ENCODE assay signal across 25 mouse cellular contexts in genomic region chr6:34124401-34124800, GRCm38 (mm10). TPM values are rescaled to one million over a fixed set of nuclear protein-coding genes. Genes with fewer than 3 reads are reported as not detected.
DNase-seq lines count a peak whose midpoint lies in the region; TF ChIP-seq lines count a peak whose summit lies in the region.
"Had no signal": no experiment of that assay in that cellular context is flagged by ENCODE, and none has a peak within 500 bp of the region (broad histone marks: within the 10 kb centered on the region; RNA-seq: fewer than 3 reads in every experiment).

No protein-coding gene starts in this region.

- WGBS in heart, adult 2 months, result 77% methylated on average over 2 of the region's 2 CpGs
- 6% methylated on average over 2 of the region's 2 CpGs for WGBS in thymus, adult 2 months

- H3K4me1 ChIP-seq in heart, adult 2 months (ENCODE audit: control insufficient read depth, insufficient read depth, low read length), result no peaks in the 10 kb centered on the region
- peaks cover 18% of the 10 kb centered on the region for H3K4me1 ChIP-seq in thymus, adult 2 months (replicated peaks; ENCODE audit: control insufficient read depth, insufficient read depth, low read length)
- H3K4me1 ChIP-seq: embryonic facial prominence, embryonic 10.5 days; forebrain, embryonic 12.5 days; forebrain, embryonic 15.5 days; hindbrain, embryonic 10.5 days; hindbrain, embryonic 13.5 days had no signal

- no peak overlapping the region for H3K27ac ChIP-seq in heart, adult 2 months
- peak overlapping the region; percentile 85 for H3K27ac ChIP-seq in thymus, adult 2 months (ENCODE audit: control insufficient read depth, insufficient read depth, low read length)
- H3K27ac ChIP-seq: embryonic facial prominence, embryonic 10.5 days; embryonic facial prominence, embryonic 13.5 days; forebrain, embryonic 12.5 days; forebrain, embryonic 15.5 days; heart, embryonic 15.5 days; hindbrain, embryonic 10.5 days; hindbrain, embryonic 13.5 days had no signal

- no peaks in the 10 kb centered on the region for H3K36me3 ChIP-seq in heart, adult 2 months (ENCODE audit: control insufficient read depth, insufficient read depth, low read length)
- no peaks in the 10 kb centered on the region for H3K36me3 ChIP-seq in thymus, adult 2 months (ENCODE audit: control insufficient read depth, insufficient read depth, low read length)
- H3K36me3 ChIP-seq: embryonic facial prominence, embryonic 10.5 days; embryonic facial prominence, embryonic 13.5 days; forebrain, embryonic 12.5 days; forebrain, embryonic 15.5 days; heart, embryonic 12.5 days; heart, embryonic 15.5 days; hindbrain, embryonic 10.5 days; hindbrain, embryonic 13.5 days had no signal

- H3K27me3 ChIP-seq in heart, adult 2 months (ENCODE audit: control insufficient read depth, insufficient read depth, low read length), result no peaks in the 10 kb centered on the region
- H3K27me3 ChIP-seq in thymus, adult 2 months (ENCODE audit: control insufficient read depth, insufficient read depth, low read length), result no peaks in the 10 kb centered on the region
- H3K27me3 ChIP-seq: embryonic facial prominence, embryonic 13.5 days; forebrain, embryonic 12.5 days; forebrain, embryonic 15.5 days; heart, embryonic 12.5 days; heart, embryonic 15.5 days; hindbrain, embryonic 13.5 days had no signal

- TF ChIP-seq POLR2A in heart, adult 2 months (IDR thresholded peaks at IDR 0.05; ENCODE audit: insufficient read depth, low read depth, low read length), result no peak
- TF ChIP-seq POLR2A in thymus, adult 2 months (IDR thresholded peaks at IDR 0.05; ENCODE audit: control insufficient read depth, extremely low read depth, insufficient read depth, low read length, poor library complexity), result no peak

- TF ChIP-seq EP300 in heart, adult 2 months (IDR thresholded peaks at IDR 0.05; ENCODE audit: insufficient read depth, low read depth, low read length), result no peak

- intact Hi-C loops in heart, adult 2 months (cut with DNase I), result no loop called here

- H3K4me3 ChIP-seq in heart, adult 2 months, result no peak overlapping the region
- H3K4me3 ChIP-seq in thymus, adult 2 months (ENCODE audit: control insufficient read depth, insufficient read depth, low read length), result peak overlapping the region; percentile 14; the same call in 1 of the 2 replicates
- H3K4me3 ChIP-seq: embryonic facial prominence, embryonic 10.5 days; embryonic facial prominence, embryonic 13.5 days; erythroblast, embryonic 14.5 days; forebrain, embryonic 12.5 days; forebrain, embryonic 15.5 days; heart, embryonic 12.5 days; heart, embryonic 15.5 days; hindbrain, embryonic 10.5 days; hindbrain, embryonic 13.5 days had no signal

- no peak for TF ChIP-seq CTCF in heart, adult 2 months (IDR thresholded peaks at IDR 0.05)
- TF ChIP-seq CTCF in thymus, adult 2 months (IDR thresholded peaks at IDR 0.05; ENCODE audit: borderline replicate concordance, control insufficient read depth, extremely low read depth, insufficient read depth, low read length, poor library complexity), result no peak

- no peaks in the 10 kb centered on the region for H3K79me2 ChIP-seq in heart, adult 2 months (replicated peaks; ENCODE audit: control insufficient read depth, insufficient read depth, low read length)

- H3K9ac ChIP-seq in heart, adult 2 months (ENCODE audit: low read depth, low read length), result no peak overlapping the region
- H3K9ac ChIP-seq: embryonic facial prominence, embryonic 13.5 days; forebrain, embryonic 12.5 days; forebrain, embryonic 15.5 days; heart, embryonic 12.5 days; heart, embryonic 15.5 days; hindbrain, embryonic 13.5 days had no signal

- peak; percentile 64 for DNase-seq in heart, adult 11 months
- no peak for DNase-seq in heart, adult 2 months
- peak; percentile 43 for DNase-seq in thymus, adult 2 months
- no peak for DNase-seq in thymus, adult 18-20 months
- DNase-seq in thymus, postnatal 4 days, result peak; percentile 45
- DNase-seq in layer of hippocampus, postnatal 25 days (ENCODE audit: extremely low spot score in 1 of 2, low spot score in 1 of 2), result no peak
- DNase-seq: adrenal gland, adult 8-10 months; adrenal gland, postnatal 25 days; cerebellum, adult 11-12 months; cerebellum, adult 8-10 months; cerebellum, postnatal 10 days; cerebellum, postnatal 36 days; embryo, embryonic 11 days; gastrocnemius, postnatal 25 days; heart, postnatal 10 days; heart, postnatal 36 days had no signal

RNA-seq across cellular contexts. Expression of gene Slc35b4, which starts 52.5 kb away (rescaled TPM):
- 1 to 10 TPM; 8.0 to 8.5 TPM for total RNA-seq in heart, adult 2 months (2021)
- polyA plus RNA-seq in heart, adult 2 months (2012; rRNA removed), result 10.6 and 18.4 TPM in 2 replicates
- 49.6 and 50.3 TPM in 2 replicates for polyA plus RNA-seq in thymus, adult 2 months (2012; rRNA removed)
- total RNA-seq in layer of hippocampus, postnatal 25 days (2021), result 10 to 100 TPM; 55.2 to 58.2 TPM

Comparison
In these comparisons a context has a peak if more than half of its experiments do, and no peak if none do; other contexts are left out.
1. DNase-seq: peak in heart, adult 11 months (single experiment), thymus, adult 2 months (single experiment) and thymus, postnatal 4 days (single experiment); none in heart, adult 2 months (0 of 2), thymus, adult 18-20 months (0 of 2) and layer of hippocampus, postnatal 25 days (0 of 2).
2. RNA of gene Slc35b4, which starts 52.5 kb away (total RNA-seq): 55.2 to 58.2 TPM in layer of hippocampus, postnatal 25 days; 8.0 to 8.5 TPM in heart, adult 2 months; every median in the first group is over 4 times any median in the second.